Mouse (Mus musculus) intestine, postnatal 0 days (tissue): ENCODE results near the gene Cep68. TPM values are rescaled to one million over a fixed set of nuclear protein-coding genes. Genes with fewer than 3 reads are reported as not detected.

Source experiments
- ATAC-seq: fragments of 200-750 bp; cut with Nextera tagmentation; 2 replicates; pipeline ENCODE4 v1.8.0; 2017; ENCODE audit warnings: mild to moderate bottlenecking, moderate TSS enrichment, moderate library complexity
- H3K27ac ChIP-seq: fragments of 300-500 bp; sonication (generic); 2 replicates; pipeline ENCODE4 v1.5.1; 2014; ENCODE audit warnings: mild to moderate bottlenecking, low read depth, low read length, moderate library complexity
- H3K27me3 ChIP-seq: fragments of 300-500 bp; sonication (generic); replicated peaks from 2 replicates; pipeline ENCODE4 v1.6.1; 2014; ENCODE audit warnings: low read length, mixed read lengths; ENCODE audit not compliant: control insufficient read depth, insufficient read depth
- H3K36me3 ChIP-seq: fragments of 300-500 bp; sonication (generic); 2 replicates; pipeline ENCODE4 v1.6.1; 2014; ENCODE audit warnings: mild to moderate bottlenecking, moderate library complexity; ENCODE audit not compliant: control insufficient read depth, insufficient read depth
- H3K4me1 ChIP-seq: fragments of 300-500 bp; sonication (generic); replicated peaks from 2 replicates; pipeline ENCODE4 v1.6.1; 2014; ENCODE audit warnings: antibody characterized with exemption, low read length, mixed read lengths; ENCODE audit not compliant: control insufficient read depth, insufficient read depth
- H3K4me2 ChIP-seq: fragments of 300-500 bp; sonication (generic); replicated peaks from 2 replicates; pipeline ENCODE4 v1.6.1; 2014; ENCODE audit warnings: low read depth, mild to moderate bottlenecking, moderate library complexity
- H3K4me3 ChIP-seq: fragments of 300-500 bp; sonication (generic); 2 replicates; pipeline ENCODE4 v1.5.1; 2014; ENCODE audit warnings: low read depth, low read length
- H3K9ac ChIP-seq: fragments of 300-500 bp; sonication (generic); 2 replicates; pipeline ENCODE4 v1.6.1; 2014; ENCODE audit warnings: mild to moderate bottlenecking, low read depth, low read length
- H3K9me3 ChIP-seq: fragments of 300-500 bp; sonication (generic); 2 replicates; pipeline ENCODE4 v1.6.1; 2016; ENCODE audit warnings: mixed run types; ENCODE audit not compliant: control insufficient read depth
- CTCF ChIP-seq: sonication (generic); IDR thresholded peaks from 2 replicates; pipeline ENCODE4 v1.5.1; 2016; ENCODE audit warnings: low read depth, mild to moderate bottlenecking, control low read depth, antibody characterized with exemption, moderate library complexity
- WGBS: fragments of 180-500 bp; shearing (Covaris S2); extraction: QIAGEN DNeasy Blood & Tissue Kit; methylation state at CpG from one replicate; pipeline ENCODE4 v1.1.7; 2014; 5-methylcytosine and 5-hydroxymethylcytosine counted together
- polyA plus RNA-seq: library from polyadenylated mRNA; unstranded; fragments of >200 nt; fragmentation: Nextera tagmentation; extraction: Ambion mirVana; gene quantifications from 2 replicates; pipeline ENCODE4 v1.2.1, GENCODE M21; 2015

Gene Cep68
- polyA plus RNA-seq, 1 experiment from 2014 or later = 6.3 TPM

GRCm38 (mm10) chr11:20248840-20249239, 389 bp downstream of the Cep68 start:
- 0% methylated on average over 37 of the region's 39 CpGs for WGBS
- H3K4me1 ChIP-seq = 0 out of 2 replicates have a peak, but pooled peaks cover 2% of the 10 kb centered on the region
- H3K9ac ChIP-seq = peak overlapping the region; percentile 86
- peaks cover 8% of the 10 kb centered on the region; the same call in 1 of the 2 replicates for H3K36me3 ChIP-seq
- peak overlapping the region; percentile 89 for H3K4me2 ChIP-seq
- no peaks in the 10 kb centered on the region for H3K27me3 ChIP-seq
- no peak for TF ChIP-seq CTCF
- H3K4me3 ChIP-seq = peak overlapping the region; percentile 94
- peak; percentile 70 for ATAC-seq
- no peaks in the 10 kb centered on the region for H3K9me3 ChIP-seq
- peak overlapping the region; percentile 82 for H3K27ac ChIP-seq

DNA sequence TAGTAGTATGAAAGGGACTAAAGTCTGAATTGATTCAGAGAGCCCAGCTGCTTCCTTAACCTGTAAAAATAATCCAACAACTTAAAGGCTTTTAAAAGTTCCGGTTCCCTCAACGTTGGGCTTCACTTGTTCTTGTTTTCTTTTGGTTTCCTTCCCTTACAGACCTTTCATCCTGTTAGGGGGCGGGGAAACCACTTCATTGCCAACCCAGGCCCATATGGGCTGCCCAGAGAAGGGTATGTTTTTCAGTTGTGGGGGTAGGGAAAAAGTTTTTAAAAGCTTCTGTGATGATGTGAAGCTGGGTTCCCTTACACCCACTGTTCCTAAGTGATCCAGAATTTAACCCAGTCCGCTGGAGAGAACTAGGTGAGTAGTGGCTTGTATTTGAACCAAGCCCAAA, 952 bp downstream of the Cep68 start:
- Histone ChIP-seq H3K27ac (no peak overlapping the region), H3K4me1 (0 out of 2 replicates have a peak, but pooled peaks cover 2% of the 10 kb centered on the region), H3K4me2 (peak overlapping the region; percentile 89), H3K27me3 (no peaks in the 10 kb centered on the region), H3K36me3 (peaks cover 8% of the 10 kb centered on the region; the same call in 1 of the 2 replicates), H3K4me3 (peak overlapping the region; percentile 94), H3K9ac (no peak overlapping the region), H3K9me3 (no peaks in the 10 kb centered on the region)
- 20% methylated on average over 4 of the region's 4 CpGs for WGBS
- ATAC-seq = no peak
- no peak for TF ChIP-seq CTCF

- Histone ChIP-seq H3K9ac (no peak overlapping the region), H3K27me3 (no peaks in the 10 kb centered on the region), H3K27ac (no peak overlapping the region), H3K4me2 (no peak overlapping the region), H3K36me3 (peaks cover 8% of the 10 kb centered on the region; the same call in 1 of the 2 replicates), H3K4me3 (no peak overlapping the region), H3K4me1 (0 out of 2 replicates have a peak, but pooled peaks cover 2% of the 10 kb centered on the region), H3K9me3 (no peaks in the 10 kb centered on the region)
- WGBS = 86% methylated on average over 8 of the region's 8 CpGs
- TF ChIP-seq CTCF = no peak
- no peak for ATAC-seq
Observed at GRCm38 (mm10) chr11:20247146-20247855, 1.9 kb downstream of the Cep68 start.

DNA sequence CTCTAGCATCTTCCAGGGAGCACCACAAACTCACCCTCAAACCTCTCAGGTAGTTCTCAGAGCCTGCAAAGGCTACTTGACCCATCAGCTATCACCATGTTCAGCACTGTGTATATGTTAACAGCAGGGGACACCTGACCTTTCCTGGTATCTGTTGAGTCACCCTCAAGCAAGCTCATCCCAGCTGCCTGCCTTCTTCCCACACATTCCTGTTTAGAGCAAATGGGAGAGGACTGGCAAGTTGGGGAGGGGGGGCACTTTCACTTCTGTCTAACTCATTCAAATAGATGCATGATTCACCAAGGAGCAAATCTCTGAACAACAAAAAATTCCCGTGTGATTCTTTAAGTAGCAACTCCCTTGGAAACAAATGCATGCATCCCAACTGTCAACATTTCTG, 2.6 kb downstream of the Cep68 start:
- H3K9ac ChIP-seq = no peak overlapping the region
- H3K9me3 ChIP-seq = no peaks in the 10 kb centered on the region
- no peaks in the 10 kb centered on the region for H3K27me3 ChIP-seq
- WGBS = 35% methylated on average over 1 of the region's 1 CpGs
- H3K4me1 ChIP-seq = 0 out of 2 replicates have a peak, but pooled peaks cover 2% of the 10 kb centered on the region
- ATAC-seq = no peak
- no peak overlapping the region for H3K27ac ChIP-seq
- H3K36me3 ChIP-seq = peaks cover 12% of the 10 kb centered on the region; the same call in 1 of the 2 replicates
- no peak overlapping the region for H3K4me2 ChIP-seq
- H3K4me3 ChIP-seq = no peak overlapping the region
- no peak for TF ChIP-seq CTCF

GRCm38 (mm10) chr11:20245316-20245715, 3.9 kb downstream of the Cep68 start:
- no peak for TF ChIP-seq CTCF
- peaks cover 21% of the 10 kb centered on the region for H3K36me3 ChIP-seq
- ATAC-seq = no peak
- no peak overlapping the region for H3K27ac ChIP-seq
- no peaks in the 10 kb centered on the region for H3K27me3 ChIP-seq
- H3K9ac ChIP-seq = no peak overlapping the region
- H3K4me1 ChIP-seq = 0 out of 2 replicates have a peak, but pooled peaks cover 2% of the 10 kb centered on the region
- no peaks in the 10 kb centered on the region for H3K9me3 ChIP-seq
- 77% methylated on average over 6 of the region's 6 CpGs for WGBS
- H3K4me2 ChIP-seq = no peak overlapping the region
- H3K4me3 ChIP-seq = no peak overlapping the region

- no peak overlapping the region for H3K4me2 ChIP-seq
- WGBS = 85% methylated on average over 16 of the region's 16 CpGs
- TF ChIP-seq CTCF = peak; percentile 47
- H3K36me3 ChIP-seq = peaks cover 28% of the 10 kb centered on the region
- H3K27me3 ChIP-seq = no peaks in the 10 kb centered on the region
- 0 out of 2 replicates have a peak, but pooled peaks cover 2% of the 10 kb centered on the region for H3K4me1 ChIP-seq
- no peaks in the 10 kb centered on the region for H3K9me3 ChIP-seq
- no peak overlapping the region for H3K9ac ChIP-seq
- no peak overlapping the region for H3K27ac ChIP-seq
- no peak for ATAC-seq
- H3K4me3 ChIP-seq = no peak overlapping the region
Observed at GRCm38 (mm10) chr11:20244336-20245290, 4.6 kb downstream of the Cep68 start.
